Mouse (Mus musculus) heart, postnatal 0 days (tissue): ENCODE measurements around the gene Mrs2.

Source experiments
- CTCF ChIP-seq: IDR thresholded peaks from 2 replicates; pipeline ENCODE4 v1.5.1; 2016; ENCODE audit warnings: antibody characterized with exemption, control low read depth, low read depth
- EP300 ChIP-seq: IDR thresholded peaks from 2 replicates; pipeline ENCODE4 v1.6.1; 2016; ENCODE audit warnings: antibody characterized with exemption, low read depth

GRCm38 (mm10) chr13:24939472-24939871 is 80.7 kb downstream of the Mrs2 start:
- TF ChIP-seq CTCF (no peak), EP300 (no peak)
